Mouse (Mus musculus) lung, postnatal 10 days (tissue): ENCODE measurements around the gene Rufy2.

Experiments
- DNase-seq: peaks from one replicate; pipeline ENCODE4 v3.0.0; 2021

The Rufy2 gene

DNA sequence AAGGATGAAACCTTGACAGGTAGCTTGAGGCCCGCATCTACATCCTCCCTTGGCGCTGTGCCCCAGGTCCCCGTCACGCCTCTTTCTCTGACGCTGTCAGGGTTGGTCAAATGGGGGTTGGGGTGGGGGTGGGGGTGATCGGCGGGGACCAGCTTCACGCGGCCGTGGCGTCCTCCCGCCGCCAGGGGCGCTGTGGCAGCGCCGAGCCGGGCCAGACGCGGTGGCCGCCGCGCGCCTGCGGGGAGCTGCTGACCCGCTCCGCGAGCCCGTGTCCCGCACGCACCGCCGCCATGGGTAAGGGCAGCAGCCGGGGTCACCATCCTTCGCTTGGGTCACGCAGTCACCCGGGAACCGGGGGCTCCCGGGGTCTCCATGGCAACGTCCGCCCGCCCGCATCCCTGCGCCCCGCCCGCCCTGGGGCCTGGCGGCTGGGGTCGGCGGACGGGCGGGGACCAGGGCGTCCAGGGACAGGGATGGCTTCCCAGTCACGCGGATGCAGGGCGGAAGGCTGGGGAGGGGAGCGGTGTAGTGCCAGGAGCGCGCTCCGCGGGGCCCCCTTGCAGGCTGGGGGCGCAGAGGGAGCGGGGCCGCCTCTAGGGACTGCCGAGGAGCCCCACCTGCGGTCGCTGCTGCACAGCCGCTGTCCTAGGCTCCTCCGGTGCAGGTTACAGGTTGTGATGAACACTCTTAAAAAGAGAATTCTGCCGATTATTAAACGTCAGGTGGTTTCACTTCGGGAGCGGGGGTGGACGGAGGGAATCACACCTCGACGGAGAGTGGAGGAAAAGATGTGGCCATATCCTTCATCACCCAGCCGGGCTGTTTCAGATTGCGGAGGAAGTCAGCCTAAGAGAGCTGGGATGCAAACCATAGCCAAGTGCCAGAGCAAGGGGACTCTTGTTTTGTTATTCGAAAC, at the start of gene Rufy2:
Gene Rufy2, plus strand, starts transcription at position 185 of the 916 bp plus-strand sequence.
- peak; percentile 88 for DNase-seq

DNA sequence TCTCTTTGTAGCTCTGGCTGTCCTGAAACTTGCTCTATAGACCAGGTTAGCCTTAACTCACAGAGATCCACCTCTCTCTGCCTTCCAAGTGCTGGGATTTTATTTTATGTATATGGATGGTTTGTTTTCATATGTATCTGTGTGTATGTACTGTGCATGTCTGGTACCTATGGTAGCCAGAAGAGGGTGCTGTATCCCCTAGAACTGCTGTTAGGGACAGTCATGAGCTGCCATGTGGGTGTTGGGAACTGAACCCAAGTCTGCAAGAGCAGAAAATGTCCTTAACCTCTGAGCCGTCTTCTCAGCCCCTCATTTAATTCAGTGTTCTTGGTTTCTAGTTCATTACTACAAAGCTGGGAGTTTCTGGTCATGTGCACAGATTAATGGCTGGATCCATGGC, 47.6 kb upstream of the Rufy2 start:
- no peak for DNase-seq

GRCm38 (mm10) chr10:62944975-62945580, 34.9 kb upstream of the Rufy2 start:
- DNase-seq = no peak

GRCm38 (mm10) chr10:62946738-62947471, 33.1 kb upstream of the Rufy2 start, which contains the start of gene Dna2:
Dna2 (plus strand) TSS chr10:62947026.
- peak; percentile 77 for DNase-seq

GRCm38 (mm10) chr10:62948551-62948950, 31.5 kb upstream of the Rufy2 start:
- no peak for DNase-seq

GRCm38 (mm10) chr10:62963956-62964355, 16.1 kb upstream of the Rufy2 start:
- DNase-seq = no peak

DNA sequence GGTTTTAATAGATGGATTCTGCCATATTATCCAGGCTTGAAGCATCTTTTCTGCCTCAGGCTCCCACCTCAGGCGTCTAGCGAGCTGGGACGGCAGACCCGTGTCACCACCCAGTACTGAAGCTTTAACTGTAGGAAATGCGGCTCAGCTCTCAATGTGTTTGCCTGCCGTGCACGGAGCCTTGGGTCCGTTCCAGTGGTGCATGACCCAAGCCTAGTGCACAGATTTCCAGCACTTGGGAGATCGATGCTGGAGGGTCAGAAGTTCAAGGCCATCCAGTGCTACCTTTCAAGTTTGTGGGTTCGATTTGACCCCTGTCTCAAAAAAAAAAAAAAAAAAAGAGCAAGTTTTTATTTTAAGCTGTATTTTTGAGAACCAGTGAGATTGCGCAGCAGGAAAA, 14.2 kb upstream of the Rufy2 start:
- DNase-seq = no peak

DNA sequence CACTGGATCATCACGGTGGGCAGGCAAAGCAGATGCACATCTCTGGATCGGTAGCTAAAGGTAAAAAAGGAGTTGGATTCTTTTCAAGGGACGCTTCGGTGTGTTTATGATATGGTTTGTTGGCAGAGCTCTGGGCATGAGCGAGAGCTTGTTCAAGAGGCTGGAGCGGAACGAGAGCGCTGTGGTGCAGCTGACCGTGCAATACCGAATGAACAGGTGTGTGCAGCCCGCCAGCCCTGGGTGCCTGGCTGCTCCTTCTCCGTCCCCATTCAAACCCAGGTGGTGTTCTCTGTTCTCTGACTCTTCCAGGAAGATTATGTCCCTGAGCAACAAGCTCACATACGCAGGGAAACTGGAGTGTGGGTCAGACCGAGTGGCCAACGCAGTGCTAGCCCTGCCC, 13.7 kb upstream of the Rufy2 start:
- no peak for DNase-seq

- DNase-seq = peak; percentile 16
These were observed 8.2 kb upstream of the Rufy2 start for GRCm38 (mm10) chr10:62971821-62972220.

- DNase-seq = no peak
These were observed 370 bp upstream of the Rufy2 start for GRCm38 (mm10) chr10:62979667-62980038.

GRCm38 (mm10) chr10:62984072-62984471, 4.0 kb downstream of the Rufy2 start:
- no peak for DNase-seq

GRCm38 (mm10) chr10:62984495-62984894, 4.5 kb downstream of the Rufy2 start:
- no peak for DNase-seq

DNA sequence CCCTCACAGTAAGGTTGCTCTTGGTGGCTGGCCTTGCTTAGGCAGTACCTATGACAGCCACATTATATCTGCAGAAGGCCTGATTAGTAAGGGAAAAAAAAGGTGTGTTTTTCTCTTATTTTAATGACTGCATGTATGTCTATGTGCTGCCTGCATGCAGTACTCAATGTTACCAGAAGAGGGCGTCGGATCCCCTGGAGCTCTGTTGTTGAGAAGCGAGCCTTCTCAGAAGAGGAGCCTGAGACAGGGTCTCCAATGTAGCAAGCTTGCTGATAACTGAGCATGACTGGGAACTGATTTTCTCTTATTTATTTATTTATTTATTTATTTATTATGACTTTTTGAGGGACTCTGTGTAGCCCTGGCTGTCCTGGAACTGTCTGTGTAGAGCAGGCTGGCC, 7.3 kb downstream of the Rufy2 start:
- DNase-seq = peak; percentile 50

DNA sequence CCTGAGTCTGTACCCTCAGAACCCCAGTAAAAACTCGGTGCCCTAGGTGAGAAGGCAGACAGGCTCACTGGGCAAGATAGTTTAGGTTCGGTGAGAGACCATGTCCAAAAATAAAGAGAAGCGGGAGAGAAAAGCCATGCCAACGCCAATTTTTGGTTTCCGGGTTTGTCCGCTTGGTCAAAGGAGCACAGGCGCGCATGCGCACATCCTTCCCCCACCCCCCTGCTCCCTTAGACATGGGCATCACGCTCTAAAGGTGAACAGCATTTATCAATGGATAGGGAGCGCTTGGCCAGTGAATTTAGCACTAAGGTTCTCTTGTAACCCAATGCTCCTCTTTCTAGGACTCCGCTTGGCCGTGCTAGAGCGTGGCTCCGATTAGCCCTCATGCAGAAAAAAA, 10.6 kb downstream of the Rufy2 start:
- no peak for DNase-seq

GRCm38 (mm10) chr10:62993991-62994390, 14.0 kb downstream of the Rufy2 start:
- no peak for DNase-seq

- DNase-seq = no peak
These were observed 20.6 kb downstream of the Rufy2 start for GRCm38 (mm10) chr10:63000584-63000983.

- DNase-seq = no peak
These were observed 23.2 kb downstream of the Rufy2 start for GRCm38 (mm10) chr10:63003252-63003651.

DNA sequence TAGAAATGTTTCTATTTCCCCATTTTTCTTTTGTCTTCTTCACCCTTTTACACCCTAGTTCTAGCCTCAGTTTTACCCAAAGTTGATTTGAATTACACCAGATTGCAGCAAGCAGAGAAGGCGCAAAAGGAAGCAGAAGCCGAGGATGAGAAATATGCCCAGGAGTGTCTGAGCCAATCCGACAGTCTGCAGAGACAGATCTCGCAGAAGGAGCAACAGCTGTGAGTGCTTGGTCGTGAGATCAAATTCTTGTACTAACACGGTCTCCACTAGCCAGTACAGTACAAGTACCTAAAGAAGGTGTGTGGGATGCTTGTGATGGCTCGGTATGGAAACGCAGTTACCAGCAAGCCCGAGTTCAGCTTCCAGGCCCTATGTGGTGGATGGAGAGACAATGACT, 24.5 kb downstream of the Rufy2 start:
- DNase-seq = no peak

DNA sequence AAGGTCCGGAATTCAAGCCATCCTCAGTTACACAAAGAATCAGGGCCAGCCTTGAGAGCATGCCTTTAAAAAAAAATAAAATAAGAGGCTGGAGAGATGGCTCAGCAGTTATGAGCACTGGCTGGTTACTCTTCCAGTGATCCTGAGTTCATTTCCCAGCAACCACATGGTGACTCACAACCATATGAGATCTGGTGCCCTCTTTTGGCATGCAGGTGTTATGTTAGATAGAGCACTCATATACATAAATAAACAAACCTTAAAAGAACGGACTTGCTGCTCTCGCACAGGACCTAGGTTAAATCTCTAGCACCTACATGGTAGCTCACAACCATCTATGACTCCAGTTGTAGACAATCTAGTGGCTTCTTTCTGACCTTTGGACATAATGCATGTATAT, 28.2 kb downstream of the Rufy2 start:
- no peak for DNase-seq

GRCm38 (mm10) chr10:63010268-63010667, 30.2 kb downstream of the Rufy2 start:
- DNase-seq = no peak

- DNase-seq = no peak
These were observed 31.5 kb downstream of the Rufy2 start for GRCm38 (mm10) chr10:63011556-63011955.

DNA sequence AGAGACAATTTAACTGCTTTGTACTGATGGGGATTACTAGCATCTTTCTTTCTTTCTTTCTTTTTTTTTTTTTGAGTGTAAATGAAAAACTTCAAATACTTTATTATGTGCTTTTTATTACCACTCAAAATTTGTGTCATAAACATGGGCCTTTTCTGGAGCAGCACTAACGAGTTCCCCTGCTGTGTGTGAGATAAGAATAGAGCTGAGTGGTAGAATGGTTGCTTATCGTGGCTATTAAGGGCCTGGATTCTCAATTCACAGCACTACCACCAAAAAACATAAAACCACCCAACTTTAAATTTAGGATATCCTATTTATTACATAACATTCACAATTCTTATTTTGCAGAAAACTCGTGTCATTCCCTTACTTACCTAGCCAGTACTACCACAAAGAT, 33.5 kb downstream of the Rufy2 start:
- no peak for DNase-seq

DNA sequence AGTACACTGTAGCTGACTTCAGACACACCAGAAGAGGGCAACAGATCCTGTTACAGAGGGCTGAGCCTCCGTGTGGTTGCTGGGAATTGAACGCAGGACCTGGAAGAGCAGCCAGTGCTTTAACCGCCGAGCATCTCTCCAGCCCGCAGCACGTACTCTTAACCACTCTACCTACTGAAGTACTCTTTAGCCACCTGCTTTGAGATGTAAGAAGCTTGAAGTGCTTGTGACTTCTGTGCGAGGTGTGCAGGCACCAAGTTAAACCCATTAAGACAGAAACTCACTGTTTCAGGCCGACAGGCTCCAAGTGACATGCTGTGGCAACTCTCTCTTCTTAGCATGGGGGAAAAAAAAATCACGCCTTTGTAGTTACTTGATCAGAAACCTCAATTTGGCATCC, 34.1 kb downstream of the Rufy2 start:
- no peak for DNase-seq

DNA sequence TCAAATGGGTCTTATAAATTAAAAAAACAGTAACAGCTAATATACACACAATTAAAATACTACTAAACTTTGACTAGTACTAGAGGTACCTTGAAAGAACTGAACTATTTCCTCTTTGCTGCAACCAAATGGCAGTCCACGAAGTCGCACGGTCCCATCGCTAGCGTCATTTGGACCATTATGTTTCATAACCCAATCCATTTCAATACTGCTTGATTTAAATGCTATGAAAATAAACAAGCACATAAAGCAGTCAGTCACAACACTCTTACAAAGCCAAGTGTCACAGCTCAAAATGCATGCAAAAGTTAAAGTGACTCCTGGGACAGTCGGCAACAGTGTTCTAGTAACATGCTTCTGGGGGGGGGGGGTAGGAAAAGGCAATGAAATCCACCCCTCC, 39.3 kb downstream of the Rufy2 start:
- no peak for DNase-seq
